Mouse (Mus musculus): ENCODE data around the gene Tgfb1i1. TPM values are rescaled to one million over a fixed set of nuclear protein-coding genes. Genes with fewer than 3 reads are reported as not detected.

Tgfb1i1 gene
- polyA plus RNA-seq, 1 experiment from 2014 or later, result 98.6 TPM

GRCm38 (mm10) chr7:128256783-128257334 is 10.2 kb downstream of the Tgfb1i1 start:
- no peak for ATAC-seq
- POLR2A ChIA-PET, result no interaction called here
- no peak for DNase-seq (ENCODE audit: low read depth, low spot score)
- in situ Hi-C loops (cut with MboI; ENCODE audit: low pct_unique_long_range_greater_than_20kb), result no loop called here
- CTCF ChIA-PET, result no interaction called here
- peaks cover 16% of the 10 kb centered on the region for H3K27me3 ChIP-seq
- no peak for TF ChIP-seq CTCF (IDR thresholded peaks at IDR 0.05)

GRCm38 (mm10) chr7:128265411-128265810 is 18.8 kb downstream of the Tgfb1i1 start, which contains the start of gene Slc5a2:
TSS of gene Slc5a2 (plus strand) at chr7:128265657.
- peaks cover 8% of the 10 kb centered on the region for H3K27me3 ChIP-seq
- ATAC-seq (no peak), DNase-seq (ENCODE audit: low read depth, low spot score) (no peak)
- in situ Hi-C loops (cut with MboI; ENCODE audit: low pct_unique_long_range_greater_than_20kb), result no loop called here
- no peak for TF ChIP-seq CTCF (IDR thresholded peaks at IDR 0.05)
- ChIA-PET POLR2A (no interaction called here), CTCF (no interaction called here)

- POLR2A ChIA-PET, result no interaction called here
- DNase-seq (ENCODE audit: low read depth, low spot score) (no peak), ATAC-seq (no peak)
- H3K27me3 ChIP-seq, result peaks cover 4% of the 10 kb centered on the region
- CTCF ChIA-PET, result no interaction called here
- TF ChIP-seq CTCF (IDR thresholded peaks at IDR 0.05), result no peak
- in situ Hi-C loops (cut with MboI; ENCODE audit: low pct_unique_long_range_greater_than_20kb), result no loop called here
These were observed 19.4 kb downstream of the Tgfb1i1 start for GRCm38 (mm10) chr7:128266056-128266455.

GRCm38 (mm10) chr7:128267391-128267790 is 20.8 kb downstream of the Tgfb1i1 start:
- peaks cover 3% of the 10 kb centered on the region for H3K27me3 ChIP-seq
- DNase-seq (ENCODE audit: low read depth, low spot score) (no peak), ATAC-seq (no peak)
- ChIA-PET POLR2A (no interaction called here), CTCF (no interaction called here)
- in situ Hi-C loops (cut with MboI; ENCODE audit: low pct_unique_long_range_greater_than_20kb), result no loop called here
- no peak for TF ChIP-seq CTCF (IDR thresholded peaks at IDR 0.05)

- DNase-seq (ENCODE audit: low read depth, low spot score) (no peak), ATAC-seq (no peak)
- ChIA-PET CTCF (no interaction called here), POLR2A (interaction anchor here (0.6 kb wide), 1 partner anchor 65 kb away, joined by 6 read pairs; no protein-coding TSS in a partner anchor)
- no peak for TF ChIP-seq CTCF (IDR thresholded peaks at IDR 0.05)
- in situ Hi-C loops (cut with MboI; ENCODE audit: low pct_unique_long_range_greater_than_20kb), result no loop called here
- no peaks in the 10 kb centered on the region for H3K27me3 ChIP-seq
These were observed 21.2 kb downstream of the Tgfb1i1 start for GRCm38 (mm10) chr7:128267813-128268212.

GRCm38 (mm10) chr7:128270431-128270850 is 23.8 kb downstream of the Tgfb1i1 start:
- ATAC-seq, result no peak
- TF ChIP-seq CTCF (IDR thresholded peaks at IDR 0.05), result no peak
- DNase-seq (ENCODE audit: low read depth, low spot score), result no peak
- in situ Hi-C loops (cut with MboI; ENCODE audit: low pct_unique_long_range_greater_than_20kb), result no loop called here
- POLR2A ChIA-PET, result no interaction called here
- CTCF ChIA-PET, result interaction anchor here (1.7 kb wide), 1 partner anchor 8 kb away, joined by 4 read pairs; no protein-coding TSS in a partner anchor
- H3K27me3 ChIP-seq, result no peaks in the 10 kb centered on the region

- ChIA-PET CTCF (interaction anchor here (1.7 kb wide), 1 partner anchor 9 kb away, joined by 4 read pairs; no protein-coding TSS in a partner anchor), POLR2A (interaction anchor here (0.6 kb wide), 1 partner anchor 45 kb away, joined by 3 read pairs; no protein-coding TSS in a partner anchor)
- H3K27me3 ChIP-seq, result no peaks in the 10 kb centered on the region
- ATAC-seq, result no peak
- TF ChIP-seq CTCF (IDR thresholded peaks at IDR 0.05), result no peak
- in situ Hi-C loops (cut with MboI; ENCODE audit: low pct_unique_long_range_greater_than_20kb), result no loop called here
- DNase-seq (ENCODE audit: low read depth, low spot score), result no peak
These were observed 24.9 kb downstream of the Tgfb1i1 start for GRCm38 (mm10) chr7:128271496-128271895.

GRCm38 (mm10) chr7:128276051-128276450 is 29.4 kb downstream of the Tgfb1i1 start:
- ATAC-seq (no peak), DNase-seq (ENCODE audit: low read depth, low spot score) (no peak)
- POLR2A ChIA-PET, result no interaction called here
- CTCF ChIA-PET, result no interaction called here
- no peaks in the 10 kb centered on the region for H3K27me3 ChIP-seq
- no peak for TF ChIP-seq CTCF (IDR thresholded peaks at IDR 0.05)
- in situ Hi-C loops (cut with MboI; ENCODE audit: low pct_unique_long_range_greater_than_20kb), result no loop called here

GRCm38 (mm10) chr7:128279750-128280149 is 33.1 kb downstream of the Tgfb1i1 start:
- H3K27me3 ChIP-seq, result no peaks in the 10 kb centered on the region
- ChIA-PET POLR2A (no interaction called here), CTCF (no interaction called here)
- no peak for TF ChIP-seq CTCF (IDR thresholded peaks at IDR 0.05)
- DNase-seq (ENCODE audit: low read depth, low spot score) (no peak), ATAC-seq (no peak)
- in situ Hi-C loops (cut with MboI; ENCODE audit: low pct_unique_long_range_greater_than_20kb), result no loop called here

GRCm38 (mm10) chr7:128281765-128282164 is 35.2 kb downstream of the Tgfb1i1 start:
- in situ Hi-C loops (cut with MboI; ENCODE audit: low pct_unique_long_range_greater_than_20kb), result no loop called here
- DNase-seq (ENCODE audit: low read depth, low spot score), result no peak
- no peaks in the 10 kb centered on the region for H3K27me3 ChIP-seq
- CTCF ChIA-PET, result no interaction called here
- no peak for ATAC-seq
- no peak for TF ChIP-seq CTCF (IDR thresholded peaks at IDR 0.05)
- POLR2A ChIA-PET, result no interaction called here

GRCm38 (mm10) chr7:128282532-128283244 is 36.1 kb downstream of the Tgfb1i1 start:
- no peak for TF ChIP-seq CTCF (IDR thresholded peaks at IDR 0.05)
- DNase-seq (ENCODE audit: low read depth, low spot score) (no peak), ATAC-seq (no peak)
- ChIA-PET POLR2A (no interaction called here), CTCF (no interaction called here)
- no peaks in the 10 kb centered on the region for H3K27me3 ChIP-seq
- in situ Hi-C loops (cut with MboI; ENCODE audit: low pct_unique_long_range_greater_than_20kb), result no loop called here
